In the genomic region with DNA sequence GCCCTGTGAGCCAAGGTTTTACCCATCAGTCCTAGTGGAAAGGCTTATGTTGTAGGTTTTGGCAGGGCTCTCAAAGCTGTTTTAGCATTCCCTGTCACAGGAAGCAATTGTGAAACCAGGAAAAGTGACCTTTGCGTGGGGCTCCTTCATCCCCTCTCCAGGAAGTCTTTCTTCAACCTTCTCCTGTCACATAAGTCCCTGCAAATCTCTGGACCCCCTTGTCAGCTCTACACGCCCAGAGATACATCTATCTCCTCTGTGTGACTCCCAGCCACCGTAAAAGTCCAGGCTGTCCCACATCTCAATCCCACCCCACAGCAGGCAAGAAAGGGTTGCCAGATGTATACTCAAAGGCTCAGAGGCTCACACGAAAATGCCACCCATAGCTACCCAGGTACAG, we compare ENCODE assay signal across 20 mouse cellular contexts. TPM values are rescaled to one million over a fixed set of nuclear protein-coding genes. Genes with fewer than 3 reads are reported as not detected.
DNase-seq lines count a peak whose midpoint lies in the region; ATAC-seq and TF ChIP-seq lines count a peak whose summit lies in the region.
"Had no signal": no experiment of that assay in that cellular context is flagged by ENCODE, and none has a peak within 500 bp of the region (broad histone marks: within the 10 kb centered on the region; RNA-seq: fewer than 3 reads in every experiment).

No protein-coding gene starts in this region.

- no peaks in the 10 kb centered on the region for H3K36me3 ChIP-seq in intestine, embryonic 15.5 days
- H3K36me3 ChIP-seq in intestine, postnatal 0 days (ENCODE audit: control insufficient read depth, insufficient read depth), result no peaks in the 10 kb centered on the region
- 0 out of 2 replicates have a peak, but pooled peaks cover 2% of the 10 kb centered on the region for H3K36me3 ChIP-seq in lung, postnatal 0 days (ENCODE audit: insufficient read depth, low read length)
- H3K36me3 ChIP-seq: liver, embryonic 12.5 days; midbrain, embryonic 12.5 days had no signal

- peaks cover 31% of the 10 kb centered on the region for H3K4me1 ChIP-seq in intestine, embryonic 15.5 days (replicated peaks)
- no peaks in the 10 kb centered on the region for H3K4me1 ChIP-seq in intestine, postnatal 0 days (replicated peaks; ENCODE audit: control insufficient read depth, insufficient read depth, low read length)
- H3K4me1 ChIP-seq in lung, postnatal 0 days (ENCODE audit: insufficient read depth, low read depth, low read length), result peaks cover 9% of the 10 kb centered on the region; the same call in 1 of the 2 replicates

- no peak overlapping the region for H3K4me3 ChIP-seq in gastrocnemius, adult 2 months
- no peak overlapping the region for H3K4me3 ChIP-seq in intestine, embryonic 15.5 days (replicated peaks)
- H3K4me3 ChIP-seq in intestine, postnatal 0 days (ENCODE audit: low read depth, low read length), result no peak overlapping the region
- no peak overlapping the region for H3K4me3 ChIP-seq in lung, postnatal 0 days (ENCODE audit: low read depth, low read length)
- H3K4me3 ChIP-seq: liver, embryonic 12.5 days; midbrain, embryonic 12.5 days had no signal

- no peak overlapping the region for H3K9ac ChIP-seq in intestine, embryonic 15.5 days
- H3K9ac ChIP-seq in intestine, postnatal 0 days (ENCODE audit: low read depth, low read length), result no peak overlapping the region
- H3K9ac ChIP-seq in lung, postnatal 0 days (replicated peaks; ENCODE audit: low read depth), result no peak overlapping the region
- H3K9ac ChIP-seq: liver, embryonic 12.5 days; midbrain, embryonic 12.5 days had no signal

- no peak for TF ChIP-seq EP300 in lung, postnatal 0 days (IDR thresholded peaks at IDR 0.05)

- ATAC-seq in intestine, embryonic 15.5 days, result no peak
- no peak for ATAC-seq in intestine, postnatal 0 days
- no peak for ATAC-seq in lung, postnatal 0 days
- ATAC-seq in granulocyte monocyte progenitor cell, adult 5-6 weeks (replicated peaks; ENCODE audit: poor library complexity, severe bottlenecking), result no peak

- 58% methylated on average over 4 of the region's 4 CpGs for WGBS in intestine, embryonic 15.5 days
- WGBS in intestine, postnatal 0 days, result 60% methylated on average over 4 of the region's 4 CpGs
- WGBS in lung, postnatal 0 days, result 28% methylated on average over 4 of the region's 4 CpGs

- no peak for TF ChIP-seq CTCF in gastrocnemius, adult 2 months (IDR thresholded peaks at IDR 0.05)
- TF ChIP-seq CTCF in intestine, postnatal 0 days (IDR thresholded peaks at IDR 0.05; ENCODE audit: low read depth), result no peak
- no peak for TF ChIP-seq CTCF in lung, postnatal 0 days (IDR thresholded peaks at IDR 0.05)

- H3K4me2 ChIP-seq in intestine, embryonic 15.5 days (replicated peaks), result peak overlapping the region; percentile 86
- H3K4me2 ChIP-seq in intestine, postnatal 0 days (replicated peaks; ENCODE audit: low read depth), result no peak overlapping the region
- H3K4me2 ChIP-seq in lung, postnatal 0 days (replicated peaks; ENCODE audit: low read depth, low read length), result 0 out of 2 replicates have a peak overlapping the region, but pooled peaks have one; percentile 23

- H3K9me3 ChIP-seq in intestine, embryonic 15.5 days, result no peaks in the 10 kb centered on the region
- no peaks in the 10 kb centered on the region for H3K9me3 ChIP-seq in intestine, postnatal 0 days (ENCODE audit: control insufficient read depth)
- H3K9me3 ChIP-seq in lung, postnatal 0 days (ENCODE audit: low read length), result no peaks in the 10 kb centered on the region
- H3K9me3 ChIP-seq: liver, embryonic 12.5 days; midbrain, embryonic 12.5 days had no signal

- H3K27me3 ChIP-seq in intestine, embryonic 15.5 days (replicated peaks), result no peaks in the 10 kb centered on the region
- no peaks in the 10 kb centered on the region for H3K27me3 ChIP-seq in intestine, postnatal 0 days (replicated peaks; ENCODE audit: control insufficient read depth, insufficient read depth, low read length)
- H3K27me3 ChIP-seq in lung, postnatal 0 days (replicated peaks; ENCODE audit: insufficient read depth, low read length), result no peaks in the 10 kb centered on the region
- H3K27me3 ChIP-seq: Patski had no signal

- peak overlapping the region; percentile 90; the same call in 1 of the 2 replicates for H3K27ac ChIP-seq in gastrocnemius, adult 2 months
- no peak overlapping the region for H3K27ac ChIP-seq in intestine, embryonic 15.5 days
- H3K27ac ChIP-seq in intestine, postnatal 0 days (ENCODE audit: low read depth, low read length), result no peak overlapping the region
- H3K27ac ChIP-seq in lung, postnatal 0 days (ENCODE audit: low read length), result peak overlapping the region; percentile 39
- H3K27ac ChIP-seq: liver, embryonic 12.5 days; macrophage; midbrain, embryonic 12.5 days had no signal

- intact Hi-C loops in gastrocnemius, adult 2 months (cut with DNase I), result no loop called here

- DNase-seq in gastrocnemius, adult 2 months, result no peak
- no peak for DNase-seq in gastrocnemius, postnatal 4 days (ENCODE audit: low spot score in 2 of 2)
- DNase-seq in lung, postnatal 0 days (ENCODE audit: low spot score), result peak; percentile 51
- DNase-seq in lung, postnatal 10 days, result no peak
- DNase-seq in left cerebral cortex, adult 18-20 months (ENCODE audit: low spot score in 2 of 2), result no peak
- DNase-seq: adrenal gland, postnatal 36 days; cerebellum, adult 9-10 months; gastrocnemius, postnatal 25 days; layer of hippocampus, adult 9-11 months; thymus, postnatal 36 days had no signal

RNA-seq across cellular contexts. Expression of gene Bcam, which starts 0.9 kb away (rescaled TPM):
- total RNA-seq in gastrocnemius, adult 2 months (2021), result 10 to 100 TPM; 21.9 to 26.7 TPM
- total RNA-seq in gastrocnemius, postnatal 4 days (2021), result 100 to 1,000 TPM; 119 to 144 TPM
- polyA plus RNA-seq in intestine, embryonic 15.5 days (2015; fragmentation: Nextera tagmentation; extraction: Ambion mirVana), result 76.9 and 79.4 TPM in 2 replicates
- polyA plus RNA-seq in intestine, postnatal 0 days (2015; fragmentation: Nextera tagmentation; extraction: Ambion mirVana), result 36.2 and 38.0 TPM in 2 replicates
- 477 and 507 TPM in 2 replicates for polyA plus RNA-seq in lung, postnatal 0 days (2015; fragmentation: Nextera tagmentation; extraction: Ambion mirVana)
- 10 to 100 TPM; 18.6 to 19.1 TPM for total RNA-seq in left cerebral cortex, adult 18-20 months (2021)
- total RNA-seq in granulocyte monocyte progenitor cell, adult 5-6 weeks (2014; fragmentation: Nextera tagmentation), result not detected in 2 replicates
- not detected in 2 replicates for total RNA-seq in granulocyte monocyte progenitor cell, adult 5-6 weeks (2017)
- total RNA-seq: neutrophil, adult 5-6 weeks had no signal

RNA-seq across cellular contexts. Expression of gene Nectin2, which starts 21.4 kb away (rescaled TPM):
- 1 to 10 TPM; 1.4 to 1.5 TPM for total RNA-seq in gastrocnemius, adult 2 months (2021)
- total RNA-seq in gastrocnemius, postnatal 4 days (2021), result 10 to 100 TPM; 21.1 to 23.2 TPM
- 148 and 154 TPM in 2 replicates for polyA plus RNA-seq in intestine, embryonic 15.5 days (2015; fragmentation: Nextera tagmentation; extraction: Ambion mirVana)
- polyA plus RNA-seq in intestine, postnatal 0 days (2015; fragmentation: Nextera tagmentation; extraction: Ambion mirVana), result 93.1 and 94.7 TPM in 2 replicates
- polyA plus RNA-seq in lung, postnatal 0 days (2015; fragmentation: Nextera tagmentation; extraction: Ambion mirVana), result 113 and 116 TPM in 2 replicates
- total RNA-seq in left cerebral cortex, adult 18-20 months (2021), result 1 to 10 TPM; 6.7 to 8.6 TPM
- 1.7 and 2.0 TPM in 2 replicates for total RNA-seq in granulocyte monocyte progenitor cell, adult 5-6 weeks (2014; fragmentation: Nextera tagmentation)
- total RNA-seq in granulocyte monocyte progenitor cell, adult 5-6 weeks (2017), result 1.6 and 1.8 TPM in 2 replicates

RNA-seq across cellular contexts. Expression of gene Cblc, which starts 24.9 kb away (rescaled TPM):
- not detected for total RNA-seq in gastrocnemius, adult 2 months (2021)
- under 1 TPM; 0.76 to 0.96 TPM for total RNA-seq in gastrocnemius, postnatal 4 days (2021)
- 24.5 and 26.4 TPM in 2 replicates for polyA plus RNA-seq in intestine, embryonic 15.5 days (2015; fragmentation: Nextera tagmentation; extraction: Ambion mirVana)
- polyA plus RNA-seq in intestine, postnatal 0 days (2015; fragmentation: Nextera tagmentation; extraction: Ambion mirVana), result 54.8 and 56.5 TPM in 2 replicates
- 18.4 and 23.9 TPM in 2 replicates for polyA plus RNA-seq in lung, postnatal 0 days (2015; fragmentation: Nextera tagmentation; extraction: Ambion mirVana)
- not detected for total RNA-seq in left cerebral cortex, adult 18-20 months (2021)
- not detected in 2 replicates for total RNA-seq in granulocyte monocyte progenitor cell, adult 5-6 weeks (2014; fragmentation: Nextera tagmentation)
- total RNA-seq in granulocyte monocyte progenitor cell, adult 5-6 weeks (2017), result not detected in 2 replicates
- total RNA-seq: adrenal gland, postnatal 36 days; gastrocnemius, postnatal 25 days; hematopoietic stem cell, adult 5-6 weeks; left cerebral cortex, postnatal 10 days had no signal
- polyA plus RNA-seq: macrophage had no signal

RNA-seq across cellular contexts. Expression of gene Bcl3, which starts 50.9 kb away (rescaled TPM):
- 1 to 10 TPM; 1.3 to 1.5 TPM for total RNA-seq in gastrocnemius, adult 2 months (2021)
- 1 to 10 TPM; 5.1 to 5.7 TPM for total RNA-seq in gastrocnemius, postnatal 4 days (2021)
- 13.3 and 13.9 TPM in 2 replicates for polyA plus RNA-seq in intestine, embryonic 15.5 days (2015; fragmentation: Nextera tagmentation; extraction: Ambion mirVana)
- polyA plus RNA-seq in intestine, postnatal 0 days (2015; fragmentation: Nextera tagmentation; extraction: Ambion mirVana), result 19.0 and 23.7 TPM in 2 replicates
- polyA plus RNA-seq in lung, postnatal 0 days (2015; fragmentation: Nextera tagmentation; extraction: Ambion mirVana), result 8.3 and 20.0 TPM in 2 replicates
- total RNA-seq in left cerebral cortex, adult 18-20 months (2021), result 1 to 10 TPM in 1 of 2 experiments, under 1 TPM in 1; 0.91 to 1.1 TPM
- total RNA-seq in granulocyte monocyte progenitor cell, adult 5-6 weeks (2014; fragmentation: Nextera tagmentation), result 7.5 and 8.5 TPM in 2 replicates
- 0.57 and 1.0 TPM in 2 replicates for total RNA-seq in granulocyte monocyte progenitor cell, adult 5-6 weeks (2017)

RNA-seq across cellular contexts. Expression of gene Tomm40, which starts 56.4 kb away (rescaled TPM):
- 10 to 100 TPM; 41.0 to 52.4 TPM for total RNA-seq in gastrocnemius, adult 2 months (2021)
- total RNA-seq in gastrocnemius, postnatal 4 days (2021), result 10 to 100 TPM; 68.4 to 72.0 TPM
- 208 and 215 TPM in 2 replicates for polyA plus RNA-seq in intestine, embryonic 15.5 days (2015; fragmentation: Nextera tagmentation; extraction: Ambion mirVana)
- polyA plus RNA-seq in intestine, postnatal 0 days (2015; fragmentation: Nextera tagmentation; extraction: Ambion mirVana), result 80.1 and 85.5 TPM in 2 replicates
- 60.8 and 62.4 TPM in 2 replicates for polyA plus RNA-seq in lung, postnatal 0 days (2015; fragmentation: Nextera tagmentation; extraction: Ambion mirVana)
- 100 to 1,000 TPM; 116 to 122 TPM for total RNA-seq in left cerebral cortex, adult 18-20 months (2021)
- total RNA-seq in granulocyte monocyte progenitor cell, adult 5-6 weeks (2014; fragmentation: Nextera tagmentation), result 70.2 and 76.7 TPM in 2 replicates
- total RNA-seq in granulocyte monocyte progenitor cell, adult 5-6 weeks (2017), result 36.2 and 47.0 TPM in 2 replicates

Comparison
In these comparisons a context has a peak if more than half of its experiments do, and no peak if none do; other contexts are left out.
1. H3K27ac ChIP-seq: peak in gastrocnemius, adult 2 months (single experiment) and lung, postnatal 0 days (single experiment); none in intestine, embryonic 15.5 days (single experiment) and intestine, postnatal 0 days (single experiment).
2. RNA of gene Bcam, which starts 0.9 kb away (total RNA-seq): 119 to 144 TPM in gastrocnemius, postnatal 4 days, 21.9 to 26.7 TPM in gastrocnemius, adult 2 months and 18.6 to 19.1 TPM in left cerebral cortex, adult 18-20 months; not detected in granulocyte monocyte progenitor cell, adult 5-6 weeks; every median in the first group is over 10 times any median in the second.